Mouse (Mus musculus): ENCODE measurements at regions not wholly inside any gene's neighbourhood (a gene's known extent, or its start where the extent isn't known, plus 50 kb on each side); places are given as distances from the start of the nearest gene placed in this dataset.
"Not testable (repeated sequence)": the region's sequence is repeated elsewhere in the genome, so short reads cannot be mapped to it uniquely, and the experiment has no call there.

DNA sequence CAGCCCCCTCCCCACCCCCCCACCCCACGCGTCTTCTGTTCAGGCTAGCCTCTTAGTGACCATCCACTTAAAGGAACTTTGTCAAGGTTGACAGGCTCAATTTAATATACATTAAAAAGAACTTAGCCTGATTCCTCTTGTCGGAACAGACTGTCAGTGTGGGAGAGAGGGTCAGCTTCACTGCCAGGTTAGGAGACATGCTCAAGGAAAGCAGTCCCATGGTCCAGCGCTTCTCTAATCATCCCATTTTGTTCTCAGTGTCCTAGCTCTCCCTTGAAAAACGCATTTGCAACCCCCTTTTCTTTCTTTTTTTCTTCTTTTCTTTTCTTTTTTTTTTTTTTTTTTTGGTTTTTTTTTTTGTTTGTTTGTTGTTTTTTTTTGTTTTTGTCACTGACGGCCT is 131.4 kb upstream of the Tenm4 start:
- no peak for ATAC-seq (ENCODE audit: low read depth)
- no peaks in the 10 kb centered on the region for H3K4me1 ChIP-seq (replicated peaks; ENCODE audit: control insufficient read depth, insufficient read depth, low read length)
- 70% methylated on average over 6 of the region's 6 CpGs for WGBS
- no peaks in the 10 kb centered on the region for H3K27me3 ChIP-seq (ENCODE audit: control insufficient read depth, insufficient read depth, low read depth, low read length)
- H3K27ac ChIP-seq (ENCODE audit: low read length) = no peak overlapping the region
- no peak overlapping the region for H3K9ac ChIP-seq (ENCODE audit: low read length)
- no peaks in the 10 kb centered on the region for H3K36me3 ChIP-seq (ENCODE audit: control insufficient read depth, insufficient read depth, low read length)
- H3K4me3 ChIP-seq (ENCODE audit: low read length) = no peak overlapping the region
- no peak overlapping the region for H3K4me2 ChIP-seq (ENCODE audit: low read depth, low read length)
- H3K9me3 ChIP-seq (ENCODE audit: control insufficient read depth, low read length) = no peaks in the 10 kb centered on the region

GRCm38 (mm10) chr7:96041806-96042205 is 129.2 kb upstream of the Tenm4 start:
- no peak for ATAC-seq (ENCODE audit: low read depth)
- Histone ChIP-seq H3K9me3 (ENCODE audit: control insufficient read depth, low read length) (no peaks in the 10 kb centered on the region), H3K27ac (ENCODE audit: low read length) (no peak overlapping the region), H3K27me3 (ENCODE audit: control insufficient read depth, insufficient read depth, low read depth, low read length) (no peaks in the 10 kb centered on the region), H3K9ac (ENCODE audit: low read length) (no peak overlapping the region), H3K4me3 (ENCODE audit: low read length) (no peak overlapping the region), H3K4me2 (ENCODE audit: low read depth, low read length) (no peak overlapping the region), H3K36me3 (ENCODE audit: control insufficient read depth, insufficient read depth, low read length) (no peaks in the 10 kb centered on the region), H3K4me1 (replicated peaks; ENCODE audit: control insufficient read depth, insufficient read depth, low read length) (no peaks in the 10 kb centered on the region)
- 67% methylated on average over 4 of the region's 4 CpGs for whole genome bisulfite sequencing

GRCm38 (mm10) chr7:96051631-96052030 is 119.4 kb upstream of the Tenm4 start:
- Histone ChIP-seq H3K4me2 (ENCODE audit: low read depth, low read length) (no peak overlapping the region), H3K4me1 (replicated peaks; ENCODE audit: control insufficient read depth, insufficient read depth, low read length) (no peaks in the 10 kb centered on the region), H3K9me3 (ENCODE audit: control insufficient read depth, low read length) (peaks cover 3% of the 10 kb centered on the region; the same call in 1 of the 2 replicates), H3K27ac (ENCODE audit: low read length) (no peak overlapping the region), H3K27me3 (ENCODE audit: control insufficient read depth, insufficient read depth, low read depth, low read length) (no peaks in the 10 kb centered on the region), H3K4me3 (ENCODE audit: low read length) (no peak overlapping the region), H3K36me3 (ENCODE audit: control insufficient read depth, insufficient read depth, low read length) (no peaks in the 10 kb centered on the region), H3K9ac (ENCODE audit: low read length) (no peak overlapping the region)
- 75% methylated on average over 1 of the region's 1 CpGs for WGBS
- no peak for ATAC-seq (ENCODE audit: low read depth)

DNA sequence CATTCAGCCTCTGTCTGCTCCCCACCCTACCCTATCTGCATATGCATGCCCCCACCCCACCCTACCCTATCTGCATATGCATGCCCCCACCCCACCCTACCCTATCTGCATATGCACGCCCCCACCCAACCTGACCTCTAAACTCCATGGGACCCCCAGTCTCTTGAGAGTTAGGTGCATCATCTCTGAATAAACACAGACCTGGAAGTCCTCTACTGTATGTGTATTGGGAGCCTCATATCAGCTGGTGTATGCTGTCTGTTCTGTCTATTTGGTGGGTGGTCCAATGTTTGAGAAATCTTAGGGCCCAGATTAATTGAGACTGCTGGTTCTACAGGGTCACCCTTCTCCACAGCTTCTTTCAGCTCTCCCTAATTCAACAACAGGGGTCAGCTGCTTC is 109.4 kb upstream of the Tenm4 start:
- not testable (repeated sequence) for H3K4me3 ChIP-seq (ENCODE audit: low read length); ATAC-seq (ENCODE audit: low read depth); H3K36me3 ChIP-seq (ENCODE audit: control insufficient read depth, insufficient read depth, low read length); H3K9me3 ChIP-seq (ENCODE audit: control insufficient read depth, low read length); H3K27ac ChIP-seq (ENCODE audit: low read length); H3K4me2 ChIP-seq (ENCODE audit: low read depth, low read length); H3K9ac ChIP-seq (ENCODE audit: low read length); H3K27me3 ChIP-seq (ENCODE audit: control insufficient read depth, insufficient read depth, low read depth, low read length); H3K4me1 ChIP-seq (replicated peaks; ENCODE audit: control insufficient read depth, insufficient read depth, low read length)
- 33% methylated on average over 1 of the region's 1 CpGs for WGBS

DNA sequence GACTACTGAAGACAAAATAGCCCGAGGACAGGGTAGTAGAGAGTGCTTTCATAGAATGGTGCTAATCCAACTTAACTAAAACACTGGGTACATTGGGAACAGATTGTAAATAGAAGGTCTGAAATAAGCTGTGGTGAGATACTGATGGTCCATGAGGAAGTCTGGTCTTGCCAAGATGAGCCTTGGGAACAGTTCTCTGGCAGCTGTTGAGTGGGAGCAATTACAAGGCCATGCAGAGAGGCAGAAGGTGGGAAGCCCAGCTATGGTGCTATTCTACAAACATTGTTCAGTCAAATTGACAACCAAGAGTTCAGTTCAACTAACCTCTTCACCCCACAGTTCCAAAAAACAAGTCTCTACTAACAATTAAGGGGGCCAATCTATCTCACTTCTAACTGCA is 92.5 kb upstream of the Tenm4 start:
- no peaks in the 10 kb centered on the region for H3K36me3 ChIP-seq (ENCODE audit: control insufficient read depth, insufficient read depth, low read length)
- no peak overlapping the region for H3K27ac ChIP-seq (ENCODE audit: low read length)
- no peak overlapping the region for H3K4me3 ChIP-seq (ENCODE audit: low read length)
- no peak overlapping the region for H3K4me2 ChIP-seq (ENCODE audit: low read depth, low read length)
- WGBS = 71% methylated on average over 1 of the region's 1 CpGs
- H3K9ac ChIP-seq (ENCODE audit: low read length) = no peak overlapping the region
- no peaks in the 10 kb centered on the region for H3K9me3 ChIP-seq (ENCODE audit: control insufficient read depth, low read length)
- no peaks in the 10 kb centered on the region for H3K27me3 ChIP-seq (ENCODE audit: control insufficient read depth, insufficient read depth, low read depth, low read length)
- ATAC-seq (ENCODE audit: low read depth) = no peak
- H3K4me1 ChIP-seq (replicated peaks; ENCODE audit: control insufficient read depth, insufficient read depth, low read length) = peaks cover 5% of the 10 kb centered on the region; the same call in 1 of the 2 replicates

DNA sequence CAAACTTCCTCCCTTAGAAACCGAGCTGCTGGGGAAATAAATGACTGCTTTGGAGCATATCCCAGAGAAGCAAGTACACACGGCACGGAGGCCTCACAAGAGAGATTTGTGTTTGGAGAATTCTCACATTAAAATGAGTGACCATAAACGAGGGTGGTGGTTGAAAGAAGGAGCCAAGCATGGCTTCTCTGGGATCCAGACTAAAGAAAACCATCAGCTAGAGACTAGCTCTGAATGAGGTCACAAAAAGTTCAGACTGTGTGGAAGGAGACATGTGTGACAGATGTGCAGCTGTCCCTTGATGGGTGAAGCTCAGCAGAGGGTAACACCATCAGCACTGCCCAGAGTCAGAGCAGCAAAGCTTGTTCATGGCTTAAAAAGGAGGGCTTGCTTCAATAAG is 89.4 kb upstream of the Tenm4 start:
- H3K27ac ChIP-seq (ENCODE audit: low read length) = peak overlapping the region; percentile 19; the same call in 1 of the 2 replicates
- no peak overlapping the region for H3K4me3 ChIP-seq (ENCODE audit: low read length)
- H3K9me3 ChIP-seq (ENCODE audit: control insufficient read depth, low read length) = no peaks in the 10 kb centered on the region
- ATAC-seq (ENCODE audit: low read depth) = peak; percentile 96
- H3K36me3 ChIP-seq (ENCODE audit: control insufficient read depth, insufficient read depth, low read length) = no peaks in the 10 kb centered on the region
- 18% methylated on average over 4 of the region's 4 CpGs for WGBS
- peaks cover 5% of the 10 kb centered on the region; the same call in 1 of the 2 replicates for H3K4me1 ChIP-seq (replicated peaks; ENCODE audit: control insufficient read depth, insufficient read depth, low read length)
- no peak overlapping the region for H3K9ac ChIP-seq (ENCODE audit: low read length)
- no peaks in the 10 kb centered on the region for H3K27me3 ChIP-seq (ENCODE audit: control insufficient read depth, insufficient read depth, low read depth, low read length)
- no peak overlapping the region for H3K4me2 ChIP-seq (ENCODE audit: low read depth, low read length)

- no peak overlapping the region for H3K27ac ChIP-seq (ENCODE audit: low read length)
- no peak overlapping the region for H3K9ac ChIP-seq (ENCODE audit: low read length)
- H3K4me1 ChIP-seq (replicated peaks; ENCODE audit: control insufficient read depth, insufficient read depth, low read length) = no peaks in the 10 kb centered on the region
- no peaks in the 10 kb centered on the region for H3K9me3 ChIP-seq (ENCODE audit: control insufficient read depth, low read length)
- no peak overlapping the region for H3K4me3 ChIP-seq (ENCODE audit: low read length)
- WGBS = 76% methylated on average over 4 of the region's 4 CpGs
- ATAC-seq (ENCODE audit: low read depth) = no peak
- no peaks in the 10 kb centered on the region for H3K27me3 ChIP-seq (ENCODE audit: control insufficient read depth, insufficient read depth, low read depth, low read length)
- H3K36me3 ChIP-seq (ENCODE audit: control insufficient read depth, insufficient read depth, low read length) = no peaks in the 10 kb centered on the region
- H3K4me2 ChIP-seq (ENCODE audit: low read depth, low read length) = no peak overlapping the region
Measured at GRCm38 (mm10) chr7:96095185-96095584, 75.9 kb upstream of the Tenm4 start.

DNA sequence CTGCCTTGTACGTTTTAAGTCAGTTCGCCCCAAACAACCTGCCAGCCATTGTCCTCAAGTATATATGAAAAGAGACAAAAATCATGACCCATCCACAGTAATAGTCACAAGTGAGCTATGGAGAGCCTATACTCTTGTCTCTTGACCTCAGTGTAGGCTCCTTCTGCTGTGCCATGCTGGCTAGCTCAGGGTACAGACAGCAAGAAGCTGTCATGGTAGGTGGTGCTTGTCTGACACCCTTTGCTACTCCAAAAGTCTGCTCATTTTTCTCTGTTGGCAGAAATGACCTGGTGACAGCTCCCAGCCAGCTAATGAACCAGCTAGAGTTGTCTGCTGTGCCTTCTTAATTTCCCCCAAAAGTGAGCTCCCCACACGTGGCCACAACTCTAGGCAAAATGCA is 75.3 kb upstream of the Tenm4 start:
- Histone ChIP-seq H3K36me3 (ENCODE audit: control insufficient read depth, insufficient read depth, low read length) (no peaks in the 10 kb centered on the region), H3K4me1 (replicated peaks; ENCODE audit: control insufficient read depth, insufficient read depth, low read length) (no peaks in the 10 kb centered on the region), H3K4me2 (ENCODE audit: low read depth, low read length) (no peak overlapping the region), H3K27me3 (ENCODE audit: control insufficient read depth, insufficient read depth, low read depth, low read length) (no peaks in the 10 kb centered on the region), H3K9me3 (ENCODE audit: control insufficient read depth, low read length) (no peaks in the 10 kb centered on the region), H3K9ac (ENCODE audit: low read length) (no peak overlapping the region), H3K4me3 (ENCODE audit: low read length) (no peak overlapping the region), H3K27ac (ENCODE audit: low read length) (no peak overlapping the region)
- no peak for ATAC-seq (ENCODE audit: low read depth)
- 82% methylated on average over 3 of the region's 3 CpGs for WGBS

- H3K36me3 ChIP-seq (ENCODE audit: control insufficient read depth, insufficient read depth, low read length) = no peaks in the 10 kb centered on the region
- H3K9me3 ChIP-seq (ENCODE audit: control insufficient read depth, low read length) = no peaks in the 10 kb centered on the region
- H3K27ac ChIP-seq (ENCODE audit: low read length) = peak overlapping the region; percentile 54
- H3K4me3 ChIP-seq (ENCODE audit: low read length) = no peak overlapping the region
- H3K9ac ChIP-seq (ENCODE audit: low read length) = no peak overlapping the region
- H3K4me2 ChIP-seq (ENCODE audit: low read depth, low read length) = no peak overlapping the region
- 55% methylated on average over 5 of the region's 5 CpGs for WGBS
- peak; percentile 86 for ATAC-seq (ENCODE audit: low read depth)
- H3K4me1 ChIP-seq (replicated peaks; ENCODE audit: control insufficient read depth, insufficient read depth, low read length) = no peaks in the 10 kb centered on the region
- H3K27me3 ChIP-seq (ENCODE audit: control insufficient read depth, insufficient read depth, low read depth, low read length) = no peaks in the 10 kb centered on the region
Measured at GRCm38 (mm10) chr7:96098686-96099376, 72.2 kb upstream of the Tenm4 start.

DNA sequence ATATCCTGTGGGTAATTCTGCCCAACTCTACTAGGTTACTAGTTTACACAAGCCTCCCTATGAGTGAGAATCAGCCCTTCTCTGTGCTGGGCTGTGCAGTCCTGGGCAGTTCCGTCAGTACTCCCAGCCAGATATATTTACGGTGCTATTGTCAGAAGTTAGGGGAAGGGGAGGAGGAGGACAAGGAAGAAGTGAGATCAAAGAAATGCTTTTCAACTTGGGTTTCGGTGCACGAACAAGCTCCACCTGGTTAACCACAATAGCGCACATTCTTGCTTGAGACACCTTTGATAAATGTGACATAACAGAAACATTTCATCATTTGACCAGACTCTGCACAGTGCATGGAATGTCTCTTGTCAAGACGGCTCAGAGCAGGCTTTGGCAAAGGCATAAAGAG is 68.3 kb upstream of the Tenm4 start:
- no peaks in the 10 kb centered on the region for H3K4me1 ChIP-seq (replicated peaks; ENCODE audit: control insufficient read depth, insufficient read depth, low read length)
- no peaks in the 10 kb centered on the region for H3K36me3 ChIP-seq (ENCODE audit: control insufficient read depth, insufficient read depth, low read length)
- H3K9ac ChIP-seq (ENCODE audit: low read length) = no peak overlapping the region
- H3K9me3 ChIP-seq (ENCODE audit: control insufficient read depth, low read length) = no peaks in the 10 kb centered on the region
- ATAC-seq (ENCODE audit: low read depth) = no peak
- H3K27me3 ChIP-seq (ENCODE audit: control insufficient read depth, insufficient read depth, low read depth, low read length) = no peaks in the 10 kb centered on the region
- H3K4me3 ChIP-seq (ENCODE audit: low read length) = no peak overlapping the region
- H3K4me2 ChIP-seq (ENCODE audit: low read depth, low read length) = no peak overlapping the region
- 31% methylated on average over 6 of the region's 6 CpGs for WGBS
- no peak overlapping the region for H3K27ac ChIP-seq (ENCODE audit: low read length)
